8 mouse cellular contexts compared by ENCODE assay signal in the genomic region with DNA sequence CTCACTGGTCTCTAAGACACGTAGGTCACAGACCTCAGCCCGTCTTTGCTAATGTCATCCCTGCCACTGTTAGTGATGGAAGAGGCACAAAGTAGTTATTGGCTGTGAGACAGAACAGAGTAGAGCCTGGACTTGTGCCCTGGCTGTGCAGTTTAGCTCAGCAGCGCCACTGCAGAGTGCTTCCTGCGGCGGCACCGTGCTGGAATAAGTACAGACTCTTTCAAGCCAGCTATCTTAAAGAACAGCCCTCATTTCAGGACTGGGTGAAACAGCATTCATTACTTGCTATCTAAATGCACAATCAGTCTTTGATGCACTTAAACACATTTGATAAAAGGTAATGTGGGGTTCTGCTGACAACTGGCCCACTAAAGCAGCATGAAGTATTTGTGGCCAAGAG.
A peak's percentile ranks its signal among the peaks of the same experiment; 100 is the strongest.
DNase-seq lines count a peak whose midpoint lies in the region; ATAC-seq and TF ChIP-seq lines count a peak whose summit lies in the region.
"Had no signal": no experiment of that assay in that cellular context is flagged by ENCODE, and none has a peak within 500 bp of the region (broad histone marks: within the 10 kb centered on the region; RNA-seq: fewer than 3 reads in every experiment).

No protein-coding gene starts in this region.

- no peaks in the 10 kb centered on the region for H3K36me3 ChIP-seq in heart, postnatal 0 days (replicated peaks; ENCODE audit: control insufficient read depth, insufficient read depth, low read length)

- peak; percentile 59 for TF ChIP-seq CTCF in left cerebral cortex, adult 2 months (IDR thresholded peaks at IDR 0.05)
- peak; percentile 48 for TF ChIP-seq CTCF in heart, postnatal 0 days (IDR thresholded peaks at IDR 0.05; ENCODE audit: low read depth)

- no peaks in the 10 kb centered on the region for H3K9me3 ChIP-seq in heart, postnatal 0 days (replicated peaks; ENCODE audit: control insufficient read depth, low read length)

- intact Hi-C loops in left cerebral cortex, adult 2 months (cut with DNase I): loop anchor here (10.0 kb wide), 1 partner anchor 308 kb away; no protein-coding TSS in a partner anchor

- H3K9ac ChIP-seq in heart, postnatal 0 days (replicated peaks; ENCODE audit: low read depth, low read length): no peak overlapping the region

- no peak overlapping the region for H3K4me2 ChIP-seq in heart, postnatal 0 days (ENCODE audit: low read depth, low read length)

- H3K4me3 ChIP-seq in left cerebral cortex, adult 2 months: no peak overlapping the region
- no peak overlapping the region for H3K4me3 ChIP-seq in heart, postnatal 0 days (ENCODE audit: low read depth, low read length)
- H3K4me3 ChIP-seq: erythroblast, embryonic 14.5 days had no signal

- peak; percentile 20 to 39 for DNase-seq in left cerebral cortex, adult 2 months (ENCODE audit: extremely low spot score in 1 of 2, low spot score in 2 of 2)
- DNase-seq in left cerebral cortex, adult 11 months (ENCODE audit: low spot score): no peak
- peak; percentile 23 for DNase-seq in cerebellum, adult 9-10 months
- no peak for DNase-seq in heart, postnatal 0 days (ENCODE audit: low spot score)
- peak; percentile 77 to 82 for DNase-seq in right cerebral cortex, postnatal 10 days (ENCODE audit: low spot score in 2 of 2)
- no peak for DNase-seq in spleen, postnatal 10 days (ENCODE audit: low spot score in 2 of 2)

- H3K27ac ChIP-seq in left cerebral cortex, adult 2 months: peak overlapping the region; percentile 22
- no peak overlapping the region for H3K27ac ChIP-seq in heart, postnatal 0 days (ENCODE audit: low read depth)

- no peak for TF ChIP-seq EP300 in heart, postnatal 0 days (IDR thresholded peaks at IDR 0.05; ENCODE audit: low read depth)

- 41% methylated on average over 6 of the region's 6 CpGs for WGBS in heart, postnatal 0 days

- H3K4me1 ChIP-seq in heart, postnatal 0 days (ENCODE audit: control insufficient read depth, insufficient read depth): no peaks in the 10 kb centered on the region; the same call in 1 of the 2 replicates

- 0 out of 2 replicates have a peak, but pooled peaks have one; percentile 51 for ATAC-seq in heart, postnatal 0 days (ENCODE audit: insufficient read depth, low read depth)
- ATAC-seq in erythroblast, adult 5-6 weeks (replicated peaks; ENCODE audit: low FRiP score, poor library complexity, severe bottlenecking): no peak

- H3K27me3 ChIP-seq in heart, postnatal 0 days (ENCODE audit: control insufficient read depth, insufficient read depth, low read length): no peaks in the 10 kb centered on the region

Comparison
In these comparisons a context has a peak if more than half of its experiments do, and no peak if none do; other contexts are left out.
1. DNase-seq: peak in left cerebral cortex, adult 2 months (2 of 2), cerebellum, adult 9-10 months (single experiment) and right cerebral cortex, postnatal 10 days (2 of 2); none in left cerebral cortex, adult 11 months (single experiment), heart, postnatal 0 days (single experiment) and spleen, postnatal 10 days (0 of 2).